Mouse (Mus musculus) left cerebral cortex, postnatal 36 days (tissue): Measurements from ENCODE around the gene Gm7951. TPM values are rescaled to one million over a fixed set of nuclear protein-coding genes. Genes with fewer than 3 reads are reported as not detected.
"Not testable (repeated sequence)": the region's sequence is repeated elsewhere in the genome, so short reads cannot be mapped to it uniquely, and the experiment has no call there.

ENCODE experiments used
- DNase-seq, 2 experiments: peaks; one replicate each; pipeline ENCODE4 v3.0.0; 2021 to 2022; ENCODE audit warnings: low spot score in 2 of 2, mixed read lengths in 1 of 2
- intact Hi-C: fragments of 180-260 bp; cut with DNase I; formaldehyde crosslinking; loops from one replicate; pipeline ENCODE4 v1.15.1; 2025
- total RNA-seq, 2 experiments: library from RNA; stranded (reverse); gene quantifications; 2 replicates each; pipeline ENCODE4 v1.2.3; 2021

The Gm7951 gene
- not detected for total RNA-seq

DNA sequence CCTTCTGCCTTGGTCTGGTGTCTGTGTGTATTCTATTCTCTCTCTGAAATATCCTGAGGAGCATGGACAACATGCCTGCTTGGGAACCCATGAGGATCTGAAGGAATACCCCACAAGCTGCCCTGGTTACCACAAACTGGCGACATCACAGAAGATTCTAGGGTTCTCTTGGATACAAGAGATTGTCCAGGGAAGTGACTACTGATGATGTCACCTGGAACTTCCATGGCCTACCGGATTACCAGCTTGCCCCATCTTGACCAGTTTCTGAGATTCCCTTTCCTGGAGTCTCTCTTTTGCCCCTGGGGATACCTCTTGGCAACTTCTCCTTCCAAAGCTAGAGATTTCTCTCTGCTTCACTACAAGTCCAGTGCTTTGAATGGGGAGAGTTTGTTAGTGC is at the start of gene Gm7951:
TSS of gene Gm7951 (minus strand) at position 101 of the 400 bp plus-strand sequence.
- intact Hi-C loops: not testable (repeated sequence)

DNA sequence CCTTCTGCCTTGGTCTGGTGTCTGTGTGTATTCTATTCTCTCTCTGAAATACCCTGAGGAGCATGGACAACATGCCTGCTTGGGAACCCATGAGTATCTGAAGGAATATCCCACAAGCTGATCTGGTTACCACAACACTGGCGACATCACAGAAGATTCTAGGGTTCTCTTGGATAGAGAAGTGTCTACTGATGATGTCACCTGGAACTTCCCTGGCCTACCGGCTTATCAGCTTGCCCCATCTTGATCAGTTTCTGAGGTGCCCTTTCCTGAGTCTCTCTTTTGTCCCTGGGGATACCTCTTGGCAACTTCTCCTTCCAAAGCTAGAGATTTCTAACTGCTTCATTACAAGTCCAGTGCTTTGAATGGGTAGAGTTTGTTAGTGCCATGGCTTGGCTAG is 45.4 kb upstream of the Gm7951 start, which contains the start of gene Gm17027:
TSS of gene Gm17027 (minus strand) at position 101 of the 400 bp plus-strand sequence.
- intact Hi-C loops, DNase-seq: not testable (repeated sequence)

More for the DNA sequence above, at the start of gene Gm7951:
- not testable (repeated sequence) for DNase-seq

DNA sequence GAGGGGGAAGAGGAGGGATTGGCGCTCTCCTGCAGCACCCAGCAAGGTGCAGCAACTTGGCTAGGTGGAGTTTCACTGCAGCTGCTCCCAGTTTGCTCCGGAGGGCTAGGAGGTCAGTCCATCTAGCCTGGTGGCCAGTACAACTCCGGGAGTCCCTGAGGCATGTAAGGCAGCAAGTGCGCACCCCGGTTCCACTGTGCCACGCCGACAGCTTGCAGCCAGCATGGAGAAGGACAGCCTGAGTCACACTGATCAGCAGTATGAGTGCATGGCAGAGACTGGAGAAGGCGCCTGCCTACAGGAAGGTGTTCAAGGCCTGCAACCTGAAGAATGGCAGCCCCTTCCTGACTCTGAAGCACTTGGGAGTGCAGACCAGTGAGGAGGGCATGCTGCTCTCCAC is 17.4 kb upstream of the Gm7951 start:
- peak in 1 of 2 experiments; percentile 11 for DNase-seq
- intact Hi-C loops: not testable (repeated sequence)

DNA sequence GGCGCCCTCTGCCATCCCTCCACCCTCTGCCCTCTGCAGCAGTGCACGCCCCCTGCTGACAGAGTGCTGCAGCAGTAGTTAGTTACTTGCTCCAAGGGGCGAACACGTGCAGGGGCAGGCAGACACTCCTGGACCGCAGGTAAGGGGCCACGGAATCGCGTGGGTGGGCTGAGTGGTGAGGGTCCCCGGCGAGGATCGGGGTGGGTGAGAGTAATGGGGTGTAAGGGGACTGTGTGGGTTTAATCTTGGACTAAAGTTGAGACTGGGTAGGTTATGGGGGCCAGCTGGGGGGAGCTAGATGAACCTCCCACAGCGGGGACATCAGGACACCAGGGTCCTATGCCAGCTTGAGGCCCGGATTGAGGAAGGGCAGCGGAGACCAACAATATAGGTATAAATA is 16.6 kb upstream of the Gm7951 start:
- peak in 1 of 2 experiments; percentile 3 for DNase-seq
- intact Hi-C loops: not testable (repeated sequence)

Other genes starting within 250 kb of the Gm7951 start
- not detected for gene Gm7980, start 210.1 kb downstream of the Gm7951 start, total RNA-seq
- gene 1700049E17Rik1, start 192.4 kb downstream of the Gm7951 start, total RNA-seq: not detected
- not detected for gene 1700024B05Rik, start 173.4 kb downstream of the Gm7951 start, total RNA-seq
- gene Gm6401, start 149.4 kb downstream of the Gm7951 start, total RNA-seq: not detected
- gene Gm3543, start 134.0 kb downstream of the Gm7951 start, total RNA-seq: 1 to 10 TPM; 1.4 to 2.3 TPM
- not detected for gene Gm17027, start 45.3 kb upstream of the Gm7951 start, total RNA-seq
- 1 to 10 TPM; 1.7 to 1.8 TPM for gene Gm3573, start 73.4 kb upstream of the Gm7951 start, total RNA-seq
- not detected for gene Gm17026, start 142.7 kb upstream of the Gm7951 start, total RNA-seq
- not detected for gene Gm9611, start 180.0 kb upstream of the Gm7951 start, total RNA-seq
- gene Gm7995, start 192.8 kb upstream of the Gm7951 start, total RNA-seq: not detected